Mouse (Mus musculus) C2C12 (cell line): Measurements from ENCODE around the gene Nqo2.
A peak's percentile ranks its signal among the peaks of the same experiment; 100 is the strongest.

Source experiments
- CEBPB ChIP-seq: IDR thresholded peaks from one replicate; pipeline ENCODE4 v1.6.1; 2011; ENCODE audit warnings: low read depth, mild to moderate bottlenecking, control low read depth, moderate library complexity
- CTCF ChIP-seq: IDR thresholded peaks from one replicate; pipeline ENCODE4 v1.5.1; 2011; ENCODE audit not compliant: control insufficient read depth, insufficient read depth, insufficient read length

GRCm38 (mm10) chr13:33965056-33966024 lies 853 bp downstream of the Nqo2 start:
- peak; percentile 82 for TF ChIP-seq CEBPB
- TF ChIP-seq CTCF: no peak
